Mouse (Mus musculus): ENCODE measurements around the gene Calhm6. TPM values are rescaled to one million over a fixed set of nuclear protein-coding genes. Genes with fewer than 3 reads are reported as not detected.
A peak's percentile ranks its signal among the peaks of the same experiment; 100 is the strongest.

The Calhm6 gene
- total RNA-seq (2021), result under 1 TPM; 0.44 to 0.56 TPM
- long read RNA-seq, experiment 1, result 0 reads
- long read RNA-seq, experiment 2, partial matches to known transcripts, result 0 of 3 reads
- long read RNA-seq, experiment 2, other reads (novel, unspliced or antisense), result 0 of 3 reads

GRCm38 (mm10) chr10:34127392-34128378 is at the start of gene Calhm6:
Gene Calhm6, minus strand, starts transcription at chr10:34127984.
- DNase-seq (ENCODE audit: low spot score in 2 of 2), result peak; percentile 7 to 33
- TF ChIP-seq CTCF (conservative IDR thresholded peaks at IDR 0.05), result no peak
- H3K27ac ChIP-seq, result peak within 1 kb of the TSS; percentile 5; the same call in 1 of the 2 replicates
- H3K4me3 ChIP-seq, result peak within 1 kb of the TSS; percentile 54

GRCm38 (mm10) chr10:34175870-34176606 is 48.3 kb upstream of the Calhm6 start:
- TF ChIP-seq CTCF (conservative IDR thresholded peaks at IDR 0.05), result no peak
- no peak for DNase-seq (ENCODE audit: low spot score in 2 of 2)
- H3K4me3 ChIP-seq, result no peak overlapping the region
- no peak overlapping the region for H3K27ac ChIP-seq

GRCm38 (mm10) chr10:34172663-34173282 is 45.0 kb upstream of the Calhm6 start:
- no peak for TF ChIP-seq CTCF (conservative IDR thresholded peaks at IDR 0.05)
- DNase-seq (ENCODE audit: low spot score in 2 of 2), result no peak
- no peak overlapping the region for H3K4me3 ChIP-seq
- no peak overlapping the region for H3K27ac ChIP-seq

- no peak for TF ChIP-seq CTCF (conservative IDR thresholded peaks at IDR 0.05)
- no peak overlapping the region for H3K4me3 ChIP-seq
- no peak for DNase-seq (ENCODE audit: low spot score in 2 of 2)
These were observed 43.9 kb upstream of the Calhm6 start for GRCm38 (mm10) chr10:34171660-34172059.

GRCm38 (mm10) chr10:34171191-34171590 is 43.4 kb upstream of the Calhm6 start:
- TF ChIP-seq CTCF (conservative IDR thresholded peaks at IDR 0.05), result no peak
- no peak for DNase-seq (ENCODE audit: low spot score in 2 of 2)
- no peak overlapping the region for H3K4me3 ChIP-seq
- no peak overlapping the region for H3K27ac ChIP-seq

More at GRCm38 (mm10) chr10:34171660-34172059, 43.9 kb upstream of the Calhm6 start:
- H3K27ac ChIP-seq, result no peak overlapping the region

GRCm38 (mm10) chr10:34166971-34167370 is 39.2 kb upstream of the Calhm6 start:
- no peak for DNase-seq (ENCODE audit: low spot score in 2 of 2)
- no peak for TF ChIP-seq CTCF (conservative IDR thresholded peaks at IDR 0.05)
- H3K27ac ChIP-seq, result no peak overlapping the region
- no peak overlapping the region for H3K4me3 ChIP-seq

- TF ChIP-seq CTCF (conservative IDR thresholded peaks at IDR 0.05), result no peak
- H3K4me3 ChIP-seq, result no peak overlapping the region
- no peak overlapping the region for H3K27ac ChIP-seq
- DNase-seq (ENCODE audit: low spot score in 2 of 2), result no peak
These were observed 28.2 kb upstream of the Calhm6 start for GRCm38 (mm10) chr10:34155796-34156554.

GRCm38 (mm10) chr10:34151827-34152226 is 24.0 kb upstream of the Calhm6 start:
- peak; percentile 65 for TF ChIP-seq CTCF (conservative IDR thresholded peaks at IDR 0.05)
- Histone ChIP-seq H3K27ac (no peak overlapping the region), H3K4me3 (no peak overlapping the region)
- DNase-seq (ENCODE audit: low spot score in 2 of 2), result no peak

GRCm38 (mm10) chr10:34150454-34150853 is 22.7 kb upstream of the Calhm6 start:
- no peak for TF ChIP-seq CTCF (conservative IDR thresholded peaks at IDR 0.05)

GRCm38 (mm10) chr10:34149772-34150171 is 22.0 kb upstream of the Calhm6 start:
- no peak for DNase-seq (ENCODE audit: low spot score in 2 of 2)
- TF ChIP-seq CTCF (conservative IDR thresholded peaks at IDR 0.05), result no peak
- H3K27ac ChIP-seq, result no peak overlapping the region
- no peak overlapping the region for H3K4me3 ChIP-seq

More at GRCm38 (mm10) chr10:34150454-34150853, 22.7 kb upstream of the Calhm6 start:
- no peak for DNase-seq (ENCODE audit: low spot score in 2 of 2)
- no peak overlapping the region for H3K27ac ChIP-seq
- no peak overlapping the region for H3K4me3 ChIP-seq

- Histone ChIP-seq H3K4me3 (no peak overlapping the region), H3K27ac (no peak overlapping the region)
- DNase-seq (ENCODE audit: low spot score in 2 of 2), result no peak
- no peak for TF ChIP-seq CTCF (conservative IDR thresholded peaks at IDR 0.05)
These were observed 13.9 kb upstream of the Calhm6 start for GRCm38 (mm10) chr10:34141693-34142092.

- no peak for TF ChIP-seq CTCF (conservative IDR thresholded peaks at IDR 0.05)
- no peak overlapping the region for H3K4me3 ChIP-seq
- DNase-seq (ENCODE audit: low spot score in 2 of 2), result no peak
- H3K27ac ChIP-seq, result no peak overlapping the region
These were observed 12.0 kb upstream of the Calhm6 start for GRCm38 (mm10) chr10:34139768-34140167.
